Mouse (Mus musculus) lung, adult 10 weeks (tissue): ENCODE data around the gene D5Ertd577e. TPM values are rescaled to one million over a fixed set of nuclear protein-coding genes. Genes with fewer than 3 reads are reported as not detected.

ENCODE experiments used
- polyA plus RNA-seq: library from polyadenylated mRNA; stranded (reverse); fragments of 350-450 nt; fragmentation: Illumina TruSeq; extraction: RNeasy Lipid Tissue Mini Kit (QIAGEN cat#74804); gene quantifications from one replicate; pipeline ENCODE4 v1.2.3, GENCODE M21; 2014; ENCODE audit warnings: low read depth, low replicate concordance; ENCODE audit not compliant: insufficient read depth

Gene D5Ertd577e
- polyA plus RNA-seq, result not detected

GRCm38 (mm10) chr5:95456506-95456905, at the start of gene D5Ertd577e:
Gene D5Ertd577e (plus strand): TSS chr5:95456806.

GRCm38 (mm10) chr5:95510458-95510857, 53.9 kb downstream of the D5Ertd577e start, which contains the start of gene Gm3286:
Gene Gm3286 (plus strand): TSS chr5:95510758.

Other genes starting within 250 kb of the D5Ertd577e start
- gene Gm10424, start 184.0 kb upstream of the D5Ertd577e start, polyA plus RNA-seq, result not detected
- not detected for gene Gm3259, start 150.9 kb upstream of the D5Ertd577e start, polyA plus RNA-seq
- gene Gm3286, start 54.0 kb downstream of the D5Ertd577e start, polyA plus RNA-seq, result not detected
- not detected for gene Gm7971, start 138.1 kb downstream of the D5Ertd577e start, polyA plus RNA-seq